Mouse (Mus musculus): ENCODE measurements around the gene Fbln1.

GRCm38 (mm10) chr15:85228568-85228967 is 22.8 kb downstream of the Fbln1 start:
- no peak for TF ChIP-seq CTCF (IDR thresholded peaks at IDR 0.05; ENCODE audit: low read depth, low read length)
- no peak for TF ChIP-seq POLR2A (IDR thresholded peaks at IDR 0.05; ENCODE audit: extremely low read depth, insufficient read depth, low read length)
